Mouse (Mus musculus) E14TG2a.4 (cell line): ENCODE data around the gene St3gal6.

Source experiments
- CTCF ChIP-seq: conservative IDR thresholded peaks from 2 replicates; pipeline ENCODE4 v1.5.1; 2014; ENCODE audit warnings: low read length
- NANOG ChIP-seq: IDR thresholded peaks from 2 replicates; pipeline ENCODE4 v1.6.1; 2014; ENCODE audit warnings: borderline replicate concordance, low read length, mixed read lengths
- POU5F1 ChIP-seq: IDR thresholded peaks from 2 replicates; pipeline ENCODE4 v1.6.1; 2014; ENCODE audit warnings: low read length, borderline replicate concordance

DNA sequence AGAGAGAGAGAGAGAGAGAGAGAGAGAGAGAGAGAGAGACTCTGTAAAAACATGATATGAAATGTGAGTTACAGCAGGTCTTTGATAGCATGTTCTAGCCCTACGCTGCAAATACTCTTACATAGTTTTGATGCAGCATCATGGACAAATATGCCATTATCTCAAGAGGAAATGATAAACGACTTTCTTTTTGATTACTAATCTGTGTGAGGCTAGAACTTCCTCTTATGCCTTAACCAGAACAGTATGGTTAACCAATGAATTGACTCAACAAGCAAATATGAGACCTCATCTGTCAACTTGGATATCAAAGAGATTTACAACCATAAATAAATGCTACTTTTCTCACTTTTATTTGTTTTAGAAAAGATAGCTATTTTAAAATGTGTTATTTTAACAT is 24.0 kb upstream of the St3gal6 start:
- TF ChIP-seq CTCF = no peak
- no peak for TF ChIP-seq NANOG
- TF ChIP-seq POU5F1 = no peak
